Mouse (Mus musculus) brain, adult 2 months (tissue): ENCODE data around the gene Lrrc34.

ENCODE experiments used
- DNase-seq: peaks from one replicate; pipeline ENCODE4 v3.0.0; 2011; ENCODE audit warnings: low read depth, low spot score

Lrrc34 gene

GRCm38 (mm10) chr3:30599711-30600545 lies 47.7 kb downstream of the Lrrc34 start, which contains the start of gene Actrt3:
Actrt3 (minus strand) TSS chr3:30599939.
- DNase-seq: peak; percentile 90

GRCm38 (mm10) chr3:30597271-30597670 lies 50.4 kb downstream of the Lrrc34 start:
- no peak for DNase-seq

- DNase-seq: peak; percentile 76
These were observed 52.4 kb downstream of the Lrrc34 start for GRCm38 (mm10) chr3:30595111-30595832.

- peak; percentile 78 for DNase-seq
These were observed 53.8 kb downstream of the Lrrc34 start for GRCm38 (mm10) chr3:30593719-30594485.

GRCm38 (mm10) chr3:30592418-30592853 lies 55.2 kb downstream of the Lrrc34 start:
- peak; percentile 88 for DNase-seq

- DNase-seq: peak; percentile 52
These were observed 58.8 kb downstream of the Lrrc34 start for GRCm38 (mm10) chr3:30588865-30589264.
